Mouse (Mus musculus): Measurements from ENCODE around the gene Slc7a9.

Gene Slc7a9

DNA sequence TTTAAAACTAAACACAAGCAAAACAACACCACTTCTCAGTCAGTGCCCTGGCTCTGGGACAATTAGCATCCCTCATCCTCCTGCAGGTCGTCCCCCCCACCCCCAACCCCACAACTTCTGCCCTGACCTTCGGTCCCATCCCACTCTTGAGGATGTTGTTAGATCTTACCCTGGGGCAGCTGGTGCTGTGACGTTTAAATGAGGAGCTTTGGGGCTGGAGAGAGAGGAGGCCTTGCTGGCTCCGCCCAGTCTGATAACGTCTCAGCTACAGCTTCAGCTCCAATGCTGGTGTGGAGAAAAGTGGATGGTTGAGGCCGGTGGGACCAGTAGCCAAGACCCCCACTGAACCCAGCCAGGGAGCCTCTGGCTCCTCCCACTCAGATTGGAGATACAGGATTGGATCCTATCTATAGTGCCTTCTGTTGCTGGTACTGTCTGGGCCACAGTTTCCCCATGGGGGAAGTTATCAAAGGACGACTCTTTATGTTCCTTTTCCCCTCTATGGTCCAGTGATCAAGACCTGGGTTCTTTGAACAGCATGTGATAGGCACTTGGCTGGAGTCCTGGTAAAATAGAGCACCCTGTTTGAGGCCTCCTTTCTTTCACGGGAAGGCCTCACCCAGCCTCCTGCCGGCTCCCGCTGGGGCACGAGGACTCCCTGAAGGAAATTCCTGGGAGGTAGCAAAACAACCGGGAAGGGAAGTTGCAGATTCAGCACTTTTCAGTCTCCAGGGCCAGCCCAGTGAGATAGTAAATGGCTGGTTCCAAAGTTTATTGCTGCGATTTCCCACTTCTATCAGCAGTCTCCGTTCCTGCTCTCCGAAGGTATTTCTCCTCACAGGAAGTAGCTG lies at the start of gene Slc7a9:
TSS of gene Slc7a9 (plus strand) at position 801 of the 851 bp plus-strand sequence.
- in situ Hi-C loops (cut with MboI; ENCODE audit: unreplicated experiment in 2 of 2), result loop anchor here in 1 of 2 experiments (5.0 kb wide), 1 partner anchor 46 kb away; no protein-coding TSS in a partner anchor

DNA sequence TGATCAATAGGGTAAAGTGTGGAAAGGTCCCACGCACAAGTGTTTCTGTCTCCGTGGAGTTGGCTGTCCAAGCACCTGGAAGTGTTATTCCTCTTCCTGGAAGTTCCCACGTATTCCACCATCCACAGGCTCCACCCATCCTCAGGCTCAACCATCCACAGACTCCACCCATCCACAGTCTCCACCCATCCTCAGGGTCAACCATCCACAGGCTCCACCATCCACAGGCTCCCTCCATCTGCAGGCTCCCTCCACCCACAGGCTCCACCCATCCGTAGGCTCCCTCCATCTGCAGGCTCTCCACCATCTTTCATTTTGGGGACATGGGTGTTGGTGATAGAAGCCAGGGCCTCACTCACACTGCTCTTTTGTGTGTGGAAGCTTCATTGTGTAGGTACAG lies 47.4 kb upstream of the Slc7a9 start:
- in situ Hi-C loops (cut with MboI; ENCODE audit: unreplicated experiment in 2 of 2), result loop anchor here in 1 of 2 experiments (5.0 kb wide), 1 partner anchor 46 kb away; the partner anchor contains the start of gene Slc7a9

DNA sequence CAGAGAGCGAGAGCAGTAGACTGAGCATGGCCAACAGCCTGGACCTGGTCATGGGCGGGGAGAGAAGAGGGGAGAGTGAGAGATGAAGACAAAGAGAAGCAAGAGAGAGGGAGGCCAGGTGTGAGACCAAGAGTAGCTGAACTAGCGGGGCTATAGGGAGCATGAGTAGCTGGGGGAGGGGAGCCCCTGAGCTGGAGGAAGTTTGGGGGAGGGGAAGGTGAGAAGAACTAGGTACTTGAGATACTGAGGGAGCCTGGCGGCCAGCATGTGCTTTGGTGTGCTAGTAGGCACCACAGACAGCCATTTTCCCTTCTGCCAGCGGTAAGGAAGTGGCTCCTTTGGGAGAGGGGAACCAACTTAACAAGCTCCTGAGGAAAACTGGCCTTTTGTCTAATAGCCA lies 33.4 kb upstream of the Slc7a9 start:
- in situ Hi-C loops (cut with MboI; ENCODE audit: unreplicated experiment in 2 of 2), result no loop called here

DNA sequence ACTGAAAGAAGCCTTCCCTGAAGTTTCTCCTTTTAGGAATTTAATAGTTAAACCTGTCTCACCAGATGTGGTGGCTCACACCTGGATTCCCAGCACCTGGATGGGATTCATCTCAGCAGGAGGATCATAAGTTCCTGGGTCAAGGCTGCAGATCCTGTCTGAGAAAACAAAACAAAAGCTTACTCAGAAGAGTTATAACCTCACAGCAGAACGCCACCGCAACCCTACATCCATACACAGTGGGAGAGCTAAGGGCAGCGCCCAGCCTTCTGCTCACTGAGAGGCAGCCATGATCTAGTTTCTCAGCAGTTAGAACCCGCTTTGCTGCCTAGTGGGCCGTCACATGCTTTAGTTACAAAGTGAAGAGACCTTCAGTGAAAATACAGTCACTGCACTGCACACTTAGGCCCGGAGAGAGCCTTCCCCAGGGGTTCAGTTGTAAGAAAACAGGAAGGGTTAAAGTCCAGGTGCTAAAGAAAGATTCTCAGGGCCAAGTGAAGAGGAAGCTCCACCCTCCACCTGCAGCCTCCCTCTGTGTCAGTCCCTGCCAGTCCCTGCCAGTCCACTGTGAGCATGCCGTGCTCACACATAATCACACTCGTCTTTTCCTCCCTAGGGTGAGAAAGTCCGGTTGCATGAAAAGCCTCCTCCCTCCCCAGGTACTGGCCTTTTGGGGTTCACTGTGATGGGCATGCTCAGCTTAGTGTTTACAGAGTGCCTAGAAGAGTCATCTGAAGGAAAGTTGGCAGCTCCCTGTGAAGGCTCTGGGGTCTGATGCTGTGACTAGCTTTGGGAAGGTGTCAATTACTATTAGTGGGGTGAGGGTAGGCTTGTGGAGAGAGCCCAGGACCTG lies 32.6 kb upstream of the Slc7a9 start:
- in situ Hi-C loops (cut with MboI; ENCODE audit: unreplicated experiment in 2 of 2), result no loop called here

DNA sequence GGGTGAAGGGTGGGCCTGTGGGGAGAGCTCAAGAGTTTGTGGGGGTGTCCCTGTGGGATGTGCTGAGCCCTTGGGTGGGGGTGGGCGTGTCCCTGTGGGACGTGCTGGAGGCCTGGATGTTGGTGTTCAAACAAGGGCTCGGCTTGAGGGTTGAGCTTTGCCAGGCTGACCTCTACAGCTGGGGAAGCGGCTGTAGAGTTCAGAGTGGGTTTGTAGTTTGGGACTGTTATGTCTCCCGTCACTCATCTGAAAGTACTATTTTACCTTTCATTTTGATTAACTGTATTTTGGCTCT lies 32.0 kb upstream of the Slc7a9 start:
- in situ Hi-C loops (cut with MboI; ENCODE audit: unreplicated experiment in 2 of 2), result no loop called here

DNA sequence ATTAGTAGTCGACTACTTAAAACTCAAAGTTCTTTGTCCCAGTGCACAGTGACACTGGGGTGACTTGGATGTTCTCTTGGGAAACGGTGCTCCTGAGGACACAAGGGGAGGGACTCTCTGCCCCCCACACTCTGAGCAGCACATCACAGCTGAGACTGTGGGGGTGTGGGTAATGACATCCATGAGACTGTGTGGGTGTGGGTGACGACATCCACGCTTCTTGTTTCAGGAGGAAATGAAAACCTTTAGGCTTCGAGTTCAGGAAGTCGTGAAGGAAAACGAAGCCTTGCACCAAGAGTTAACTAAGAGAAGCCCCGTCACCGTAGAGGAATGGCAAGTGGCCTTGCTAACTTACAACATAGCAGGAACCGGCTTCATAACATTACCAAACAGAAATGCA lies 25.5 kb upstream of the Slc7a9 start:
- in situ Hi-C loops (cut with MboI; ENCODE audit: unreplicated experiment in 2 of 2), result no loop called here

DNA sequence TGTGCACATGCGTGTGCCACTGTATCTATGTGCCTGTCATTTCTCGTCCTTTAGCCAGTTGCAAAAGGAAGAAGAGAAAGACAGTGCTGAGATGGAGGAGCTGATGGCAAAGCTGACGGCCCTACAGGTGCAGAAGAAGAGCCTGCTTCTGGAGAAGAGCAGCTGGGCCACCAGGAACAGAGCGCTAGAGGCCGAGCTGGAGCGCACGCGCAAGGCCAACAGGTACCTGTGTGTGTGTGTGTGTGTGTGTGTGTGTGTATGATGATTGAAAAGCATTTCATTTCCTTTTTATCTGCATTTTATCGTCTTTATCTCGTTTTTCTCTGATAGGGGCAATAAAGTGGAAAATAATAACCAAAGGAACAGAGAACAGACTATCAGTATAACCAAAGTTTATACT lies 20.4 kb upstream of the Slc7a9 start:
- in situ Hi-C loops (cut with MboI; ENCODE audit: unreplicated experiment in 2 of 2), result no loop called here

DNA sequence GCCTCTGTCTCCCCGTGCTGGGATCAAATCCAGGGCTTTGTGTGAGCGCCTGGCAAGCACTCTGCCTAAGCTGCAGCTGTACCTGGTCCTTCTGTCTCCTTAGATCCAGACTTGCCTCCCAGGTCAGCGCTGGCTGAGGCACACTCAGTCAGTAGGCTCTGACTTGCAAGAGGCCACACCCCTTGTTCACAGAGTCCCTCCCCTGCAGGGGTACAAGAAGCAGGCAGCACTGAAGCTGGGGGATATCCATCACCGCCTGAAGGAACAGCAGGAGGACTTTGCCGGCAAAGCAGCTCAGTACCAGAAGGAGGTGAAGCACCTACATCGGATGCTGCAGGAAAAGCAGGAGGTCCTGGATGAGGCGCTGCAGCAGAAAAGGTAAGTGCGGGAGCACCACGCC lies 13.3 kb upstream of the Slc7a9 start:
- in situ Hi-C loops (cut with MboI; ENCODE audit: unreplicated experiment in 2 of 2), result no loop called here

DNA sequence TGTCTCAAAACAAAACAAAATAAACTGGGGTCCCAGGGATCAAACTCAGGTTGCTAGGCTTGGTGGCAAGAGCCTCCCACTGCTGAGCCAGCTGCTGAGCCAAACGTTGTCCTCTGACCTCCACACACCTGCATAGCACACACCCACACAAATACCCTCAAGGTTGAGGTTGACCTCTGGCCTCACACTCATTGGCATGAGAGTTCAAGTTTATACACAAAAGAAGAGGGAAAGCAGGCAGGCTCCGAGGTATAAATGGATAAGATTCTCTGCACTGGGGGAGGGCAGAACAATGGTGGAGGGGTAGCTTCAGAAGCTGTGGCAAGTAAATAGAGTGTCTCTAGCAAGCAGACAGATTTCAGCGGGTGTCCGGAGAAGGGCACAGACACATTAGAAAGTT lies 1.1 kb upstream of the Slc7a9 start:
- in situ Hi-C loops (cut with MboI; ENCODE audit: unreplicated experiment in 2 of 2), result loop anchor here in 1 of 2 experiments (5.0 kb wide), 1 partner anchor 45 kb away; no protein-coding TSS in a partner anchor

DNA sequence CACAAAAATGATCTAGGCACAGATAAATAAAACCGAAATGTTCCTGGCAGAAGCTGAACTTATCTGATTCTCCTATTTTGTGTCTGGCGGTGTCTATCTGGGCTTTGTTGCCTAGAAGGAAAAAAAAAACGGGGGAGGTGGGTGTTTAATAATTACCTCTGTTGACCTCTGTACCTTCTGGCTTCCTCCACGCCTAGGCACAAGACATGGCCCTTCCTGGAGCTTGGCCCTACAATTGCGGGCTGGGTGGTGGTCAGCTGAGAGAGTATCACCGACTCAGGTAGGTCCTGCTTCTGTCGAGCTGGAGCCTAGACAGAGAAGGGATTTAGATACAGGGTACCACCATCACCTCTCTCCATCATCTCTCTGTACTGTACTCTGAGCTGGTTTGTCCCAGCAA lies 271 bp downstream of the Slc7a9 start:
- in situ Hi-C loops (cut with MboI; ENCODE audit: unreplicated experiment in 2 of 2), result loop anchor here in 1 of 2 experiments (5.0 kb wide), 1 partner anchor 47 kb away; no protein-coding TSS in a partner anchor

DNA sequence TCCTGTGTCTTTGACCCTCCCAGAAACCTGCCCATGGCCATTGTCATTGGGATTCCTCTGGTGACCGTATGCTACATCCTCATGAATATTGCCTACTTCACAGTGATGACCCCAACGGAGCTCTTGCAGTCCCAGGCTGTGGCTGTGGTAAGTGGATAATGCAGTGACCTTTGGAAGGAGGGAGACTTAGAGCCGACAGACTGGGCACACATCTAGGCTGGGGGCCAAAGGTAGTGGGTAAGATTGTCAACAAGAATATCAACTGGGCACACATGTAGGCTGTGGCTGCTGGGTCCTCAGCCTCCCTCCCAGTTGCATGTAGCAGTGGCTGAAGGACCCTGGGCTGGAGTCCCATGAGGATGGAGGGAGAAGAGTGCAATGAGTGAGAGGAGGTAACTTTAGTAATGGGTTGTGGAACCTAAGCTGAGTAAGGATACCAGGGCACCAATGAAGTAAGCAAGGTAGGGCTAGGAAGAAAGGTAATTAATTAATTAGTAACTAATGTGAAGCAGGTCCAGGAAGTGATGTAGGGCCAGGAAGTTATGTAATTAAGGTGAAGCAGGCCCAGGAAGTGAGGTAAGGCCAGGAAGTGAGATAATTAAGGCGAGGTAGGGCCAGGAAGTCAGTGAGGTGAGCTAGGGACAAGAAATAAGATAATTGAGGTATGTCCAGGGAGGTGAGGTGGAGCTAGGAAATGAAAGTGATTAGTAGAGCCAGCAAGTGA lies 7.7 kb downstream of the Slc7a9 start:
- in situ Hi-C loops (cut with MboI; ENCODE audit: unreplicated experiment in 2 of 2), result no loop called here

DNA sequence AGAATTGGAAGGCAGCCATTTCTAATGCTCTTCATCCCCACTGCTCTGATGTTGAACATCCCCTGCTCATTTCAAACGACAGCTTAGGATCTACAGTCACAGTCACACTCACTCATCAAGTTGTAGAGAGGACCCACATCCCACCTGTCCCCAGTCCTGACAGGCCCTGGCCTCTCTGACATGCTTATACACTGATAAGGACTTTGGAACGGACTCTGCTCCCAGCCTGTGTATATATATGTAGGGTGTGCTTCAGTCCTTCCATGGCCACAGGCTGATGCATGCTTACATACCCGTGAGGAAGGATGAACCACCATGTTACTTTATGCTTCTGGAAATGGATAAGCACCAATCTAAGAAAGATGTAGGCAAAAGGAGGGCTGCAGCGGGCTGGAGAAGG lies 12.4 kb downstream of the Slc7a9 start:
- in situ Hi-C loops (cut with MboI; ENCODE audit: unreplicated experiment in 2 of 2), result no loop called here

DNA sequence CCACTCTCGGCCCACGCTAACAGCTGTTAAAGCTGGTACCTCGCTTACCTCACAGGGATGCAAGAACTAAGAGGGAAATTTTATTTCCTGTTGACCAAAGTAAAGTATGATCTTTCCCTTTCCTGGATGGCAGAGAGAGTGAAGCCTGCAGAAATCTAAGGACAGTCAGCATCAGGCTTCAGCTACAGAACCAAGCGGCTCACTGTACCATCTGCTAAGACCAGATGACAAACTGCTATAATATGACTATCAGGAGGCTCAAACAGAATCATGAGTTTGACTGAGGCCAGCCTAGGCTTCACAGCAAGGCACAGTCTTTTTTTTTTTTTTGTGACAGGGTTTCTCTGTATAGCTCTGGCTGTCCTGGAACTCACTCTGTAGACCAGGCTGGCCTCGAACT lies 16.4 kb downstream of the Slc7a9 start:
- in situ Hi-C loops (cut with MboI; ENCODE audit: unreplicated experiment in 2 of 2), result no loop called here

DNA sequence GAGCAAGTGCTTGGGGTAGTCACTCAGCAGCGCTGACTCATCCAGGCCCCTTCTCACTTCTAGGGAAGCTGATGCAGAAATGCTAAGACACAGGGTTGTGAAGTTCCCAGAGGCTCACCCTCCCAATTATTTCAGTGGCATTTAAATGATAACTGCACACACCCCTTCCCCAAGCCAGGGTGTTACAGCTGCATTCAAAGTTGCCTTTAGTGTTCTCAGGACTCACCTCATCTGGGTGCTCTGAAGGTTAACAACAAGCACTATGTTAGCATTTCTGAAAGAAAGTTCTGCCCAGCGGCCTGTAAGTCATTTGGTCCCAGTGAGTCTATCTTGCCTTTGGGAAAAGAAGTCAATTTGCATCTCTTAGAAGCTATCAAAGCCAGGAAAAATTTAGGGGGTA lies 19.3 kb downstream of the Slc7a9 start:
- in situ Hi-C loops (cut with MboI; ENCODE audit: unreplicated experiment in 2 of 2), result no loop called here

DNA sequence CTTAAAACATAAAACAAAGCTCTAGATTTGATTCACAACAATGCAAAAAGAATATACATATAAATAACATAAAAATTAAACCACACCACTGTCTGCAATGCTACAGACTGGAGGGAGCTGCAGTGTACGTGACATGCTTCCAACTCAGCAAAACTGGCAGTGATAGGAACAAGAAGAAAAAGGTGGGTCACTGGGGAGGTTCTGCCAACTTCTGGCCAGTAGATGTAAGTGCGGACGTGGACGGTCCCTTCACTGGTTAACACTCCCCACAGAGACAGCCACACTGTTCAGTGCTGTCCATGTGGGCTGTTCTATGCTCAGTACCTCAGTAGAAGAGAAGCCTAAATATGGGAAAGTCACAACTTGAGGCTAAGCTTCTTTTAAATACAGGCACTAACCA lies 22.2 kb downstream of the Slc7a9 start:
- in situ Hi-C loops (cut with MboI; ENCODE audit: unreplicated experiment in 2 of 2), result no loop called here

DNA sequence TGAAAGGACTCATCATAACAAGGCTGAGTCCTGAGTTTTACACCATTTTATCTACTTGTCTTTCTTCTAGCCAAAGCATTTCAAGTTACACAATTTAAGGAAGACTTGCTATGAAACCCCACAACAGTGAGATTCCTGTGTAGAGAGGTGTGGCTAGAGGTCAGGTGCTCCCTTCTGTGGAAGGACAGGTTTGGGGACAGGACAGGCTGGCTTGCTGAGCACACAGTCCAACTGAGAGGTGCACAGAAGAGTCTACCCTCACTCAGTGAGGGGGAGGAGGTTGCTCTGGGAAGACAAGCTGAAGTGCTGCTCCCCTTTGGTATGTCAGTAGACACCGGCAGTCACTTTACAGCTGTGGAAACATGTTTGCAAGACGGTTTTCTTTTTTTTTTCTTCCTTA lies 27.9 kb downstream of the Slc7a9 start:
- in situ Hi-C loops (cut with MboI; ENCODE audit: unreplicated experiment in 2 of 2), result no loop called here

DNA sequence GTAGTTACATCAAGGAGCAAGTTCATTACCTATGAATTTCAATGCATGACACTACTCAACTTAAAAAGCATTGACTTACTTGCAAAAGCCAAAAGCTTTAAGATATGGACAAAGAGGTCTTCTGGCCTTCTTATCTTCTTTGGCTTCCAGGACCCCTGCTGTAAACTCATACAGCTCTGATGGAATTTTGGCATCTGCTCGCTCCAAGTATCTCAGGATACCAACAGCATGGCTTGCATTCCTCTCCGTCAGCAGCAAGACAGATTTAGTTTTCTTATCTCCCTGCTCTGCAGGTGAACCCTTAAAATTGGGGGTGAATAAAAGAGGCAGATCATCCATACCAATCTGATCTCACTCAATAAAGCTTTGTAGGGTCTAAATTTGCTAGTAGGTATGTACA lies 36.5 kb downstream of the Slc7a9 start:
- in situ Hi-C loops (cut with MboI; ENCODE audit: unreplicated experiment in 2 of 2), result no loop called here

DNA sequence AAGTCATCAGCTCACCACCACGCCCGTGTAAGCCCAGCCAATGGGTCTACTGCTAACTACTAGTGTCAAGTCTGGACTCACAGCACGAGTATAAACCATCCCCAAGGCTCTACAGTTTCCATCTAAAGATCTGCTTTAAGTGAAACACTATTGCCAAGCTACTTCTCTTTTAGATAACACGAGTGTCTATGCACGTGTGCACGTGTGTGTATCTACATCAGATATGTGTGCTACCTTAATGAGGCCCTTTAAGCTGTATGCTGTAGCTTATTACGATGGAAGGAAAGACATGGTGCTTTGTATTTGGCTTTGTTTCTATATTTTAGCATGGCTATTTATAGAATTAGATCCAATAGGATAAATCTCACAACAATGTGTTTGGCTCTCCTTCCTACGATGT lies 38.0 kb downstream of the Slc7a9 start:
- in situ Hi-C loops (cut with MboI; ENCODE audit: unreplicated experiment in 2 of 2), result no loop called here

DNA sequence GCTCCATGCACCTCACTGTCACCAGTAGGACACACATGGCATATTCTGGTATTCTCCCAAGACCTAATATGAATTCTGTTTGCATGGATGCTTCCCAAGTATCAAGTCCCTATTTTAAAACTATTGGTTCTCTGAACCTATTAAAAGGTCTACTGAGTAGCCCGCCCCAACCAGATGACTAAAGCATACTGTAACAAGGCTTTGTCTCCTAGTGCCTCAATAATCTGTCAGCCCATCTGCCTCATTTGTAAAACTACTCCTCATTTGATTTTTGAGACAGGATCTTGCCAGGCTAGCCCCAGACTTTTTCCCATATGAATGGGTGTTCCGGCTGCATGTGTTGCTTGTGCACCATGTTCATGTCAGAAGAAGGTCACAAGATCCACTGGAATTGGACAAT lies 41.6 kb downstream of the Slc7a9 start:
- in situ Hi-C loops (cut with MboI; ENCODE audit: unreplicated experiment in 2 of 2), result no loop called here

DNA sequence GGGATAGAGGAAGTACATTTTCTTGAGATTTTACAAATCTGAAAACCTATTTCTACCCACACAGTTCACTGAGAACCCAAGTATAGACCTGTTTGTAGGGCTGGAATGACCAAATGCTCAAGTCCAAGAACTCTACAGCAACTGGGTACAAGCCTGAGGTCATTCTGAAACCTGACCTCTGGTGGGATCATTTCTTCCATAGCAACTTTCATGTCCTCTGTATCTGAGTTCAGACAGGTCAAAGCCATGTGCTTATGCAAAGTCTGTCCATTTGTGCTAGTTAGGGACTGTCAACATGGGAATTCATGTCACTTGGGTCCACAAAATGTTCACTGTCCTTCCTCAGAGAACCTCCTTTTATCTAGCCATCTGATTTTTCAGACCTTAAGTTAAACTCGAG lies 42.4 kb downstream of the Slc7a9 start:
- in situ Hi-C loops (cut with MboI; ENCODE audit: unreplicated experiment in 2 of 2), result no loop called here

DNA sequence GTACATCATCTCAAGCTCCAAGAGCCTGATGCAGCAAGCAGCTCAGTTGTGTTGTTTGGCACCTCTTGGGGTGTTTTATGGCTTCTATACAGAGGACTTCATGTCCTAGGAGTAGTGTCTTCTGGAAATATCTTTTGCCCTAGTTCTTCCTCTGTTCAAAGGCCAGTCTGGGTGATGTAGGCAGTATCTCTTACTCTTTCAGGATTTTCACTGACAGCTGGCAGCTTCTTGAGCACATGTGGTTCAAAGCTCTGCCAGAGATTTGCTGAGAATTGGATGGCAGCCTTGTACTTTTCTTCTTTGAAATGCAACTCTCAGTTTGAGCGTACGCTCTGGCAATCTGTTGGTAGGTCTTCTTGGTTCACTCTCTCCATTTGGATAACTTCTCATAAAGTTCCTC lies 48.9 kb downstream of the Slc7a9 start:
- in situ Hi-C loops (cut with MboI; ENCODE audit: unreplicated experiment in 2 of 2), result no loop called here

Measured in v-Abl transformed pro-B cells (cell line).